In genomic region chr2:35331205-35331604, GRCm38 (mm10) we compare ENCODE assay signal across 28 mouse cellular contexts. TPM values are rescaled to one million over a fixed set of nuclear protein-coding genes. Genes with fewer than 3 reads are reported as not detected.
"Had no signal": no experiment of that assay in that cellular context is flagged by ENCODE, and none has a peak within 500 bp of the region (broad histone marks: within the 10 kb centered on the region; RNA-seq: fewer than 3 reads in every experiment).

No protein-coding gene starts in this region.

- H3K9ac ChIP-seq: limb, embryonic 12.5 days; limb, embryonic 15.5 days; lung, embryonic 14.5 days; midbrain, embryonic 13.5 days had no signal

- H3K9me3 ChIP-seq: limb, embryonic 12.5 days; limb, embryonic 15.5 days; megakaryocyte, embryonic 14.5 days; midbrain, embryonic 10.5 days; midbrain, embryonic 13.5 days had no signal

- H3K4me3 ChIP-seq: layer of hippocampus, adult 2 months; left cerebral cortex, adult 2 months; limb, embryonic 12.5 days; limb, embryonic 15.5 days; megakaryocyte, embryonic 14.5 days; midbrain, embryonic 10.5 days; midbrain, embryonic 13.5 days; myocyte had no signal

- H3K36me3 ChIP-seq: limb, embryonic 12.5 days; limb, embryonic 15.5 days; midbrain, embryonic 10.5 days; midbrain, embryonic 13.5 days had no signal

- DNase-seq: kidney, adult 2 months; kidney, postnatal 25 days; layer of hippocampus, adult 9-11 months; layer of hippocampus, postnatal 36 days; lung, embryonic 14.5 days; lung, postnatal 10 days; right cerebral cortex, postnatal 4 days; thymus, adult 2 months; thymus, postnatal 14 days; thymus, postnatal 4 days had no signal

- ATAC-seq: intestine, postnatal 0 days; midbrain, embryonic 13.5 days; midbrain, embryonic 16.5 days had no signal

- H3K27me3 ChIP-seq: limb, embryonic 15.5 days; megakaryocyte, embryonic 14.5 days had no signal

- H3K4me2 ChIP-seq: limb, embryonic 12.5 days; limb, embryonic 15.5 days; lung, embryonic 14.5 days; midbrain, embryonic 13.5 days had no signal

- H3K27ac ChIP-seq: kidney, postnatal 0 days; layer of hippocampus, adult 2 months; left cerebral cortex, adult 2 months; limb, embryonic 12.5 days; limb, embryonic 15.5 days; midbrain, embryonic 10.5 days; midbrain, embryonic 13.5 days; stomach, postnatal 0 days had no signal

RNA-seq across cellular contexts. Expression of gene 4930568D16Rik, which starts 36.3 kb away (rescaled TPM):
- polyA plus RNA-seq: intestine, embryonic 14.5 days; intestine, postnatal 0 days; kidney, adult 2 months; kidney, embryonic 14.5 days; kidney, postnatal 0 days; large intestine, adult 2 months; limb, embryonic 12.5 days; limb, embryonic 15.5 days; lung, embryonic 14.5 days; midbrain, embryonic 10.5 days; midbrain, embryonic 13.5 days; midbrain, embryonic 16.5 days; myocyte; neural tube, embryonic 11.5 days; neural tube, embryonic 14.5 days; stomach, embryonic 14.5 days; stomach, postnatal 0 days; thymus, adult 2 months had no signal
